Comparison of ENCODE assay signal across 11 mouse cellular contexts in the genomic region with DNA sequence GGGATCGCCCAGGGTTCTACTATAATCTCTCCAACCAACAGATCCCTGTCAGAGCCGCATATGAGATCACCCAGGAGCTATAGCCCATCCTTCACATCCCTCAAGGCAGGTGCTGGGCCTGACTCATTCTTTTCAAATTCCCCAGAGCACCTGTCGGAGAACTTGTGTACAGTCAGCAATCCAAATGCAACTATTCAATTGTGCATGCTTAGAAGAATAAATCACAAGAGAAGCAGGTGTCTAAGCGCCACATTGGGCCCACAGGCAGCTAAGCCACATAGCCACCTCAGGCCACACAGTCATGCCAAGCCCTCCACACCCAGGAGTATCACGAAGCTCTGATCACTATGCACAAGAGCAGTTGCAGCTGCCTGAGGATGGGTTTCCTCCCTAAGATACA. TPM values are rescaled to one million over a fixed set of nuclear protein-coding genes. Genes with fewer than 3 reads are reported as not detected.
DNase-seq lines count a peak whose midpoint lies in the region; ATAC-seq and TF ChIP-seq lines count a peak whose summit lies in the region.
"Had no signal": no experiment of that assay in that cellular context is flagged by ENCODE, and none has a peak within 500 bp of the region (broad histone marks: within the 10 kb centered on the region; RNA-seq: fewer than 3 reads in every experiment).

No protein-coding gene starts in this region.

- no peak overlapping the region for H3K9ac ChIP-seq in forebrain, embryonic 11.5 days (ENCODE audit: low read length)
- H3K9ac ChIP-seq in kidney, embryonic 16.5 days (replicated peaks; ENCODE audit: low read length): no peak overlapping the region; the same call in 1 of the 2 replicates
- no peak overlapping the region for H3K9ac ChIP-seq in limb, embryonic 14.5 days (ENCODE audit: low read depth, low read length, severe bottlenecking)
- H3K9ac ChIP-seq: intestine, embryonic 15.5 days had no signal

- peaks cover 46% of the 10 kb centered on the region for H3K4me1 ChIP-seq in forebrain, embryonic 10.5 days
- H3K4me1 ChIP-seq in forebrain, embryonic 11.5 days (replicated peaks; ENCODE audit: control insufficient read depth, insufficient read depth, low read length): peaks cover 8% of the 10 kb centered on the region; the same call in 1 of the 2 replicates
- peaks cover 55% of the 10 kb centered on the region for H3K4me1 ChIP-seq in kidney, embryonic 16.5 days (ENCODE audit: insufficient read depth, low read length)
- H3K4me1 ChIP-seq in limb, embryonic 14.5 days (ENCODE audit: control insufficient read depth, insufficient read depth, low read length): peaks cover 54% of the 10 kb centered on the region

- H3ac ChIP-seq in C2C12 (ENCODE audit: control insufficient read depth, insufficient read length, low read depth): no peak overlapping the region

- H3K9me3 ChIP-seq in forebrain, embryonic 10.5 days: no peaks in the 10 kb centered on the region
- H3K9me3 ChIP-seq in forebrain, embryonic 11.5 days (ENCODE audit: control insufficient read depth, low read length): no peaks in the 10 kb centered on the region
- H3K9me3 ChIP-seq in kidney, embryonic 16.5 days (ENCODE audit: low read length): no peaks in the 10 kb centered on the region
- H3K9me3 ChIP-seq in limb, embryonic 14.5 days (ENCODE audit: control insufficient read depth, low read length): no peaks in the 10 kb centered on the region
- H3K9me3 ChIP-seq: intestine, embryonic 15.5 days had no signal

- peaks cover 100% of the 10 kb centered on the region for H3K79me2 ChIP-seq in C2C12 (ENCODE audit: control insufficient read depth, insufficient read depth)

- no peak for TF ChIP-seq CTCF in C2C12 (IDR thresholded peaks at IDR 0.05; ENCODE audit: control insufficient read depth, insufficient read depth, insufficient read length)

- H3K4me2 ChIP-seq in forebrain, embryonic 11.5 days (ENCODE audit: low read depth, low read length, severe bottlenecking): no peak overlapping the region
- no peak overlapping the region for H3K4me2 ChIP-seq in kidney, embryonic 16.5 days (replicated peaks; ENCODE audit: low read depth, low read length)
- H3K4me2 ChIP-seq in limb, embryonic 14.5 days (replicated peaks; ENCODE audit: low read depth, low read length, severe bottlenecking): no peak overlapping the region

- ATAC-seq in forebrain, embryonic 11.5 days (replicated peaks; ENCODE audit: low FRiP score): no peak
- no peak for ATAC-seq in kidney, embryonic 16.5 days (ENCODE audit: low FRiP score, low TSS enrichment)
- no peak for ATAC-seq in limb, embryonic 14.5 days (ENCODE audit: low FRiP score, low read depth)
- no peak for ATAC-seq in CD4-positive, CD25-positive, alpha-beta regulatory T cell, adult 4 months
- no peak for ATAC-seq in megakaryocyte-erythroid progenitor cell, adult 5-6 weeks (replicated peaks; ENCODE audit: low FRiP score, low TSS enrichment, poor library complexity, severe bottlenecking)

- TF ChIP-seq POLR2A in limb, embryonic 14.5 days (IDR thresholded peaks at IDR 0.05; ENCODE audit: borderline replicate concordance, extremely low read depth, insufficient read depth, insufficient read length): no peak

- H3K27ac ChIP-seq in forebrain, embryonic 10.5 days: 0 out of 2 replicates have a peak overlapping the region, but pooled peaks have one; percentile 49
- no peak overlapping the region for H3K27ac ChIP-seq in forebrain, embryonic 11.5 days (ENCODE audit: low read depth, low read length)
- H3K27ac ChIP-seq in kidney, embryonic 16.5 days (ENCODE audit: low read length): peak overlapping the region; percentile 83; the same call in 1 of the 2 replicates
- peak overlapping the region; percentile 50; the same call in 1 of the 2 replicates for H3K27ac ChIP-seq in limb, embryonic 14.5 days (replicated peaks; ENCODE audit: low read depth, low read length)
- H3K27ac ChIP-seq: intestine, embryonic 15.5 days had no signal

- 83% methylated on average over 5 of the region's 5 CpGs for WGBS in forebrain, embryonic 10.5 days
- 94% methylated on average over 5 of the region's 5 CpGs for WGBS in forebrain, embryonic 11.5 days
- 81% methylated on average over 5 of the region's 5 CpGs for WGBS in kidney, embryonic 16.5 days
- WGBS in limb, embryonic 14.5 days: 74% methylated on average over 5 of the region's 5 CpGs

- H3K79me3 ChIP-seq in C2C12 (ENCODE audit: low read depth): peaks cover 97% of the 10 kb centered on the region

- peaks cover 14% of the 10 kb centered on the region for H3K27me3 ChIP-seq in forebrain, embryonic 10.5 days (ENCODE audit: poor library complexity, severe bottlenecking)
- H3K27me3 ChIP-seq in forebrain, embryonic 11.5 days (ENCODE audit: control insufficient read depth, insufficient read depth, low read length): no peaks in the 10 kb centered on the region
- H3K27me3 ChIP-seq in kidney, embryonic 16.5 days (ENCODE audit: insufficient read depth, low read length): no peaks in the 10 kb centered on the region
- no peaks in the 10 kb centered on the region for H3K27me3 ChIP-seq in C2C12 (ENCODE audit: control insufficient read depth, insufficient read depth, insufficient read length)
- H3K27me3 ChIP-seq in limb, embryonic 14.5 days (ENCODE audit: control insufficient read depth, insufficient read depth, low read length): no peaks in the 10 kb centered on the region
- H3K27me3 ChIP-seq: intestine, embryonic 15.5 days had no signal

- DNase-seq in forebrain, embryonic 10.5 days (ENCODE audit: extremely low spot score, low spot score): no peak
- DNase-seq in forebrain, embryonic 11.5 days (ENCODE audit: low spot score): no peak
- DNase-seq in kidney, postnatal 10 days: no peak
- no peak for DNase-seq in limb, embryonic 14.5 days (ENCODE audit: low spot score)
- DNase-seq: cerebellum, postnatal 36 days; left cerebral cortex, postnatal 4 days had no signal

- H3K36me3 ChIP-seq in forebrain, embryonic 10.5 days (replicated peaks): peaks cover 19% of the 10 kb centered on the region
- H3K36me3 ChIP-seq in forebrain, embryonic 11.5 days (ENCODE audit: control insufficient read depth, insufficient read depth, low read length): no peaks in the 10 kb centered on the region
- H3K36me3 ChIP-seq in kidney, embryonic 16.5 days (ENCODE audit: insufficient read depth, low read length): no peaks in the 10 kb centered on the region
- H3K36me3 ChIP-seq in C2C12 (ENCODE audit: control insufficient read depth, insufficient read depth): peaks cover 51% of the 10 kb centered on the region
- H3K36me3 ChIP-seq in limb, embryonic 14.5 days (ENCODE audit: control insufficient read depth, insufficient read depth, low read length): peaks cover 23% of the 10 kb centered on the region
- H3K36me3 ChIP-seq: intestine, embryonic 15.5 days had no signal

- H3K4me3 ChIP-seq in forebrain, embryonic 10.5 days: no peak overlapping the region
- no peak overlapping the region for H3K4me3 ChIP-seq in forebrain, embryonic 11.5 days (ENCODE audit: low read depth, low read length)
- no peak overlapping the region for H3K4me3 ChIP-seq in kidney, embryonic 16.5 days (ENCODE audit: low read length)
- no peak overlapping the region for H3K4me3 ChIP-seq in C2C12 (ENCODE audit: insufficient read depth, poor library complexity, severe bottlenecking)
- no peak overlapping the region for H3K4me3 ChIP-seq in limb, embryonic 14.5 days (replicated peaks; ENCODE audit: low read length)
- H3K4me3 ChIP-seq: intestine, embryonic 15.5 days had no signal

RNA-seq across cellular contexts. Expression of a gene that starts 6.0 kb away (rescaled TPM):
- 31.3 and 35.1 TPM in 2 replicates for polyA plus RNA-seq in forebrain, embryonic 10.5 days (2016; fragmentation: Nextera tagmentation; extraction: Ambion mirVana)
- polyA plus RNA-seq in forebrain, embryonic 11.5 days (2014; fragmentation: Nextera tagmentation; extraction: Ambion mirVana): 48.0 and 50.8 TPM in 2 replicates
- 84.6 TPM in 2 replicates for polyA plus RNA-seq in kidney, embryonic 16.5 days (2015; fragmentation: Nextera tagmentation; extraction: Ambion mirVana)
- polyA plus RNA-seq in C2C12 (2012; fragmentation: generic; extraction: Trizol): 372 TPM
- polyA plus RNA-seq in limb, embryonic 14.5 days (2012; rRNA removed): 175 and 202 TPM in 2 replicates
- polyA plus RNA-seq in limb, embryonic 14.5 days (2014; fragmentation: Nextera tagmentation; extraction: Ambion mirVana): 202 and 223 TPM in 2 replicates
- 10 to 100 TPM in 1 of 2 experiments, 1 to 10 TPM in 1; 9.5 to 10.5 TPM for polyA plus RNA-seq in CD4-positive, CD25-positive, alpha-beta regulatory T cell, adult 4 months (2017; shearing (Covaris generic))
- total RNA-seq in megakaryocyte-erythroid progenitor cell, adult 5-6 weeks (2014; fragmentation: Nextera tagmentation): 4.4 and 8.0 TPM in 2 replicates
- 9.3 and 9.5 TPM in 2 replicates for total RNA-seq in megakaryocyte-erythroid progenitor cell, adult 5-6 weeks (2017)

RNA-seq across cellular contexts. Expression of a gene that starts 7.2 kb away (rescaled TPM):
- polyA plus RNA-seq in forebrain, embryonic 10.5 days (2016; fragmentation: Nextera tagmentation; extraction: Ambion mirVana): 0.16 and 0.26 TPM in 2 replicates
- 0.44 and 0.60 TPM in 2 replicates for polyA plus RNA-seq in forebrain, embryonic 11.5 days (2014; fragmentation: Nextera tagmentation; extraction: Ambion mirVana)
- 0.37 and 0.39 TPM in 2 replicates for polyA plus RNA-seq in kidney, embryonic 16.5 days (2015; fragmentation: Nextera tagmentation; extraction: Ambion mirVana)
- polyA plus RNA-seq in C2C12 (2012; fragmentation: generic; extraction: Trizol): 1.4 TPM
- polyA plus RNA-seq in limb, embryonic 14.5 days (2012; rRNA removed): 0.69 and 0.85 TPM in 2 replicates
- 1.3 and 1.6 TPM in 2 replicates for polyA plus RNA-seq in limb, embryonic 14.5 days (2014; fragmentation: Nextera tagmentation; extraction: Ambion mirVana)
- under 1 TPM; 0.32 to 0.52 TPM for polyA plus RNA-seq in CD4-positive, CD25-positive, alpha-beta regulatory T cell, adult 4 months (2017; shearing (Covaris generic))
- total RNA-seq in megakaryocyte-erythroid progenitor cell, adult 5-6 weeks (2014; fragmentation: Nextera tagmentation): 0.81 and 2.2 TPM in 2 replicates
- total RNA-seq in megakaryocyte-erythroid progenitor cell, adult 5-6 weeks (2017): 1.2 TPM in 2 replicates

RNA-seq across cellular contexts. Expression of a gene that starts 52.4 kb away (rescaled TPM):
- 0.47 and 1.0 TPM in 2 replicates for polyA plus RNA-seq in forebrain, embryonic 10.5 days (2016; fragmentation: Nextera tagmentation; extraction: Ambion mirVana)
- 0.71 and 1.1 TPM in 2 replicates for polyA plus RNA-seq in forebrain, embryonic 11.5 days (2014; fragmentation: Nextera tagmentation; extraction: Ambion mirVana)
- 14.9 and 18.1 TPM in 2 replicates for polyA plus RNA-seq in kidney, embryonic 16.5 days (2015; fragmentation: Nextera tagmentation; extraction: Ambion mirVana)
- polyA plus RNA-seq in C2C12 (2012; fragmentation: generic; extraction: Trizol): 6.6 TPM
- polyA plus RNA-seq in limb, embryonic 14.5 days (2012; rRNA removed): 13.7 and 19.7 TPM in 2 replicates
- polyA plus RNA-seq in limb, embryonic 14.5 days (2014; fragmentation: Nextera tagmentation; extraction: Ambion mirVana): 8.2 and 8.7 TPM in 2 replicates
- polyA plus RNA-seq in CD4-positive, CD25-positive, alpha-beta regulatory T cell, adult 4 months (2017; shearing (Covaris generic)): 100 to 1,000 TPM in 1 of 2 experiments, 10 to 100 TPM in 1; 93.7 to 163 TPM
- 174 and 211 TPM in 2 replicates for total RNA-seq in megakaryocyte-erythroid progenitor cell, adult 5-6 weeks (2014; fragmentation: Nextera tagmentation)
- 112 and 174 TPM in 2 replicates for total RNA-seq in megakaryocyte-erythroid progenitor cell, adult 5-6 weeks (2017)

RNA-seq across cellular contexts. Expression of a gene that starts 59.5 kb away (rescaled TPM):
- 22.9 and 24.6 TPM in 2 replicates for polyA plus RNA-seq in forebrain, embryonic 10.5 days (2016; fragmentation: Nextera tagmentation; extraction: Ambion mirVana)
- polyA plus RNA-seq in forebrain, embryonic 11.5 days (2014; fragmentation: Nextera tagmentation; extraction: Ambion mirVana): 16.7 and 17.3 TPM in 2 replicates
- polyA plus RNA-seq in kidney, embryonic 16.5 days (2015; fragmentation: Nextera tagmentation; extraction: Ambion mirVana): 21.4 and 24.8 TPM in 2 replicates
- polyA plus RNA-seq in C2C12 (2012; fragmentation: generic; extraction: Trizol): 14.8 TPM
- 24.3 and 29.7 TPM in 2 replicates for polyA plus RNA-seq in limb, embryonic 14.5 days (2012; rRNA removed)
- 17.7 and 19.5 TPM in 2 replicates for polyA plus RNA-seq in limb, embryonic 14.5 days (2014; fragmentation: Nextera tagmentation; extraction: Ambion mirVana)
- polyA plus RNA-seq in CD4-positive, CD25-positive, alpha-beta regulatory T cell, adult 4 months (2017; shearing (Covaris generic)): 10 to 100 TPM; 21.1 to 33.0 TPM
- 39.5 and 44.6 TPM in 2 replicates for total RNA-seq in megakaryocyte-erythroid progenitor cell, adult 5-6 weeks (2014; fragmentation: Nextera tagmentation)
- 16.6 and 17.1 TPM in 2 replicates for total RNA-seq in megakaryocyte-erythroid progenitor cell, adult 5-6 weeks (2017)
